Mouse (Mus musculus): ENCODE measurements at regions not wholly inside any gene's neighbourhood (a gene's known extent, or its start where the extent isn't known, plus 50 kb on each side); places are given as distances from the start of the nearest gene placed in this dataset.
A peak's percentile ranks its signal among the peaks of the same experiment; 100 is the strongest.
"Not testable (repeated sequence)": the region's sequence is repeated elsewhere in the genome, so short reads cannot be mapped to it uniquely, and the experiment has no call there.

GRCm38 (mm10) chr2:71597956-71598355, 51.4 kb upstream of the Dlx2 start:
- no peak for DNase-seq

- no peak for DNase-seq
Observed at GRCm38 (mm10) chr2:71598368-71598767, 51.8 kb upstream of the Dlx2 start.

GRCm38 (mm10) chr2:71598778-71599177, 52.2 kb upstream of the Dlx2 start:
- peak; percentile 81 for DNase-seq

- DNase-seq, result no peak
Observed at GRCm38 (mm10) chr2:71600213-71600612, 53.7 kb upstream of the Dlx2 start.

DNA sequence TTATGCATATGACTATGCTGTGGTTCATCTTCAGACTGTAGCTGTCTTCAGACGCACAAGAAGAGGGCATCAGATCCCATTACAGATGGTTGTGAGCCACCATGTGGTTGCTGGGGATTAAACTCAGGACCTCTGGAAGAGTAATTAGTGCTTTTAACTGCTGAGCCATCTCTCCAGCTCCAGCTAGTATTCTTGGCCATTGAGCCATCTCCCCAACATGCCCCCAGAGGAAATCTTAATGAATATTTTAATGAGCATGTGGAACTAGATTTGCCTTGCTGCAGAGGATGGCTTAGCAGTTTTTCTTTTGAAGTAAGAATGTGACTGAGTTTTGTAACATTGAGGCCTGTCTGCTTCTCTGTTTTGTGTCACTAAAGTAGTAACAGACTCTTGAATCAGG, 54.4 kb upstream of the Dlx2 start:
- no peak for DNase-seq

DNA sequence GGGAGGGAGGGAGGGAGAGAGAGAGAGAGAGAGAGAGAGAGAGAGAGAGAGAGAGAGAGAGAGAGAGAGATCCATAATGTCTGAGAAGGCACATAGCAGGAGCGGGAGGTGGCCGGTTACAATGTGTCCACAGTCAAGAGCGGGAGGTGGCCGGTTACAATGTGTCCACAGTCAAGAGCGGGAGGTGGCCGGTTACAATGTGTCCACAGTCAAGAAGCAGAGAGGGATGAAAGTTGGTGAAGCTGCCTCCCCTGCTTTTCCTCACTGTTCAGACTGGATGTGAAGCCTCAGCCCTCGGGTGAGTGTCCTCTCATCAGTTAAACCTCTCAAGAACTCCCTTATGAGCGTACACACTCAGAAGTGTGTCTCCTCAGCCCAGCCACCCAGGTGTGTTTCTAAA, 57.2 kb upstream of the Dlx2 start:
- not testable (repeated sequence) for DNase-seq

GRCm38 (mm10) chr2:71605606-71606005, 59.1 kb upstream of the Dlx2 start:
- no peak for DNase-seq

DNA sequence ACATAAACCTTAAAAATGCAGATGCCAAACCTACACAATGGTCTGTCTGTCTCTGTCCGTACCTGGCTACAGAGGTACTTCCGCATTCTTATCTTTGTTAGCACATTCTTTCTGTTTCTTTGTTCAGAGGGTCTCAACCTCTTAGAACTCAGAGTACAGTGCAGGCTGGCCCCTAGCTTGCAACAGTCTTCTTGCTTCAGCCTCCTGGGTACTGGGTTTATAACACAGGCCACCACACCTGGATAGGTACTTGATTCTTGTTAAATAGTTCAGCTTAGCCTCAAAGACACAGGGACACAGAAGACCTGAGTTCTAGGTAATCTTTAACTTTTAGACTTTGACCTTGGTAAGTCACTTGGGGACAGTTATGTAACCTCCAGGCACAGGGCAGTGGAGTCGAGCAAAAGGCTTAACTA, 60.5 kb upstream of the Dlx2 start:
- DNase-seq, result no peak

DNA sequence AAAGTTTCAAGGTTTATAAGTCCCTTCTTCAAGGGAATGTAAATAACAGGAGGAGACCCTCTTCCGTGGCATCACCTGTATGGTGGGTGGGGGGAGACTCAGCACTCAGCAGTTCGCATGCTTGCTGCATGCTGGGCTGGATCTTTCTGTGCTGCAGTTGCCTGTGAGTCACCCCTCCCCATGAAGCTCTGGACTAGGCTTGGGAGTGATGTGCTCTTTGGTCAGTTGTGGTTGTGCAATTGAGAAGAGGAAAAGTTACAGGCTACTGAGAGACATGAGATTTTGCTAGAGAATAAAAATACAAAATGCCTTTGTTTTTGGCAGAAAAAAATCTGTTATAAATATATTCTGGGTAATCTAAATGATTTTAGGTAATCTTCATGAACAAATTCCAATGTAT, 66.7 kb upstream of the Dlx2 start:
- DNase-seq, result no peak

DNA sequence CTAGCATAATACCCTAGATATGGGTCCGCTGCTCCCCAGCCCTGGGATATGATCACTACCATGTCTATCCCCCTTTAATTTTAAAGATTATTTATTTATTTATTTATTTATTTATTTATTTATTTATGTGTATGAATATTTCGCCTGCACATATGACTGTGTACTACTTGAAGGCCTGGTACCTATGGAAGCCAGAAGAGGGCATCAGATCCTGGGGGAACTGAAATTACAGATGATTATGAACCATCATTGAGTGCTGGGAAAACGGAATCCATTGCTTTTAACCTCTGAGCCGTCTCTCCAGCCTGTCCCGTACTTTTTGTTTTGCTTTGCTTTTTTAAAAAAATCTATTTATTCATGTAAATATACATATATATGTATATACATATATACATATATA, 70.0 kb upstream of the Dlx2 start:
- no peak for DNase-seq

DNA sequence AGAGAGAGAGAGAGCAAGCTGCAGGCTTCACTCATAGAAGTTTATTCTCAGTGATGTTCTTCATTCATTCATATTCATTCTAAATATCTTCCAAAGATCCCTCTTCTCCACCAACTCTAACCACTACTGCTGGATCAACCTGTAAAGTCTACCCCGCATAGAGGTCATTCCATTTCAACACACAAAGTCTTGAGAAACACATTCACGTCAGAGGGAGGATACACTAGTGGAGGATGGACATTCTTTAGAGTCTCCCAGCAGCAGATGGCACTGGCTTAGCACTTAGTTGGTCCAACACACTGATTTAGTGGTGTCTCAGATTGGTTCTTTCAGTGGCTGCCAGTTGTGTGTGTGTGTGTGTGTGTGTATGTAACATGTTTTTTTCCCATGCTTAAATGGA, 74.9 kb upstream of the Dlx2 start:
- no peak for DNase-seq

GRCm38 (mm10) chr2:71622532-71623099, 76.1 kb upstream of the Dlx2 start:
- DNase-seq, result no peak

DNA sequence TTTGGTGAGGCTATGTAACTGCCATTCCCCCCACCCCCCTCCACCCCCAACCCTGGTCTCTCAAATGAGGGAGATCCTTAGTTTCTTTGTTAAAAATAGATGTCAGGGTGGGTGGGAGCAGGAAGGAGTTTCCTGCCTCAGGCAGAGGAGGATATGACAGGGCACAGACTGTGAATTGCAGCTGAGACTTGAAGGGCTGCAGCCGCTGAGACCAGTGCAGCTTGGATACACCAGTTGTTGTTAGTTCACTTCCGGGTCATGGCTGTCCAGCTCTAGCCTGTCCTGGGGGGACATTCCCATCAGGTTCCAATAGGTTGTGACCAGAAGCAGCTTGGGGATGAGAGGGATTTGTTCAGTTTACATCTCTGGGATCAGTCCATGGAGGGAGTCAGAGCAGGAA, 76.6 kb upstream of the Dlx2 start:
- DNase-seq, result no peak

- DNase-seq, result no peak
Observed at GRCm38 (mm10) chr2:71625298-71625902, 78.8 kb upstream of the Dlx2 start.

GRCm38 (mm10) chr2:71626404-71626803, 79.8 kb upstream of the Dlx2 start:
- DNase-seq, result no peak

DNA sequence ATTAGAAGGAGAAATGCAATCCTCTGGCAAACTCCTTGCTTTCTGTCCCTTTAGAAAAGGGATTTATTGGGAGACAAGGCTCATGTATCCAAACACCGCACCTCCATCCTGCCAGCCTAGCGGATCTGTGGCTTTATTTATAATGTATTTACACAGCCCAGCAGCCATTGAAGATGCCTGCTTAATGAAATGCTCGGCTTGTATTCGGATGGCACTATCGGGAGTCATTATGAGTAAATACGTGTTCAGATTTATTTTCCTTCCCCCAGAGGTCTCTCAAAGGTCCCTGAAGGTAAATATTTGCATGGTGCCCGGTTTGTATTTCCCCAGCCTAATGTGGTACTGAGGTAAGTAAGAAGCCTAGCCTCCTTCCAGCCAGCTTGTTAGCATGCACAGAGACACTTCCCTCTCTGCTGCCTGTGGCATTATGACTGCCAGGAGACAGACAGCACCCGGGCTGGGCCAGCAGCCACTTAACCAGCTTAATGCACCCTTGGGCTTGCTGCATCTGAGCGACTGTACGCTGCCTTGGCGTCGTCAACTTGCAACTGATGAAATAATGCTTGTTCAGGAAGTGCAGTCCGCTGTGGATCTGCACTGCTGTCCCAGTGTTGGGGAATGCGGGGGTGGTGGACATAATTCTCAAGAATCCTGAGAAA, 80.7 kb upstream of the Dlx2 start:
- no peak for DNase-seq

DNA sequence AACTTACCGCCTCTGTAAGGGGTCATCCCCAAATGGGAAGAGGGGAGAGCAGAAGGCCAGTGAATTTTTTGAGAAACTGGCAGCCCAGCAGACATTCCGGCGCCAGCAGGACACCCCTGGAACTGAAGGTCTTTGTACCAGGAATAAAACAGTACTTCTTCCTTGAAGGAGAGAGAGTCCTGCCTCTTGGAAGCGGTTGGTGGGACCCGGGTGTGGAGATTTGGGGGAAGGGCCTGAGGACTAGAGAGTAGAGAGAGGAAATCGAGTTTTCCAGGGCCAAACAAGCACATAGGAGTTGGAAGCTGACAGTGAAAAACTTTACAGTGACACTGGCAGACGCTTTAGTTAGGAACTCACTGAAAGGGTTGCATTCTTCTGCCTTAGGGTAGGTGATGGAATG, 82.3 kb upstream of the Dlx2 start:
- DNase-seq, result no peak

DNA sequence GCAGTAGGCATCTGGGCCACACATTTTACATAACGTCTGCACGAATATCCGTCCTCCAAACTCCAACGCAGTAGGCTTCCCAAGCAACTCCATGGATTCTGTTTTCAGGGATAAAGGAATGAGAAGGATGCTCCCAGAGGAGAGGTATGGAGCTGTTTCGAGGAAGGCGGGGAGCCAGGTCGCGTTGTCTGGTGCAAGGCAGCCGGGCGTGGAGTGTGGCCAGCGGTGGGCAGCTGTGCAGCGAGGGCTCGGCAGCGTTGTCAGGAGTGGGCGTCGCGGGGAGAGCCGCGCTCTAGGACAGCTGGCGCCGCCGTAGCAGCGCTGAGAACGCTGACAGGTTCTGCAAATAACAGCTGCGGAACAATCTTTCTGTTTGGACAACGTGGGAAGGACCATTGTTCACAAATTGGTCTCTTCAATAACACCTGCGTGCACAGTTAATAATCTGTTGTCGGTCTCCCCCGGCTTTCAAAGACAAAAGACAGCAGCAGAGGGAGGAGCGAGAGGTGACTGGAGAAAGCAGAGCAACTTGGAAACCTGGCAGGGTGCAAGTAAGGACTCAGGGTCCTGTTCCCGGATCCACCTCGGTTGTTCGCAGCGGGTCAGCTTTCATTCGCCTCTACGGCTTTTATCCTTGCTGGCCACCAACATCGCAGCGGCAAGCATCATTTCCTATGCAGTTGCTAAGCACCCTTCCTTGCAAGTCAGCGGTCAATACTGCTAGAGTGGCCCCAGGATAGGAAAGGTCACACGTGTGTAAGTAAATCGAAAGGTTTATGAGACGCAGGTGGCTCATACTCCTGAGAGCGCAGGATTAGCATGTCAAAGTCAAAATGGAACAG, 83.0 kb upstream of the Dlx2 start:
- DNase-seq, result peak; percentile 49

GRCm38 (mm10) chr2:71630143-71630463, 83.5 kb upstream of the Dlx2 start:
- no peak for DNase-seq

DNA sequence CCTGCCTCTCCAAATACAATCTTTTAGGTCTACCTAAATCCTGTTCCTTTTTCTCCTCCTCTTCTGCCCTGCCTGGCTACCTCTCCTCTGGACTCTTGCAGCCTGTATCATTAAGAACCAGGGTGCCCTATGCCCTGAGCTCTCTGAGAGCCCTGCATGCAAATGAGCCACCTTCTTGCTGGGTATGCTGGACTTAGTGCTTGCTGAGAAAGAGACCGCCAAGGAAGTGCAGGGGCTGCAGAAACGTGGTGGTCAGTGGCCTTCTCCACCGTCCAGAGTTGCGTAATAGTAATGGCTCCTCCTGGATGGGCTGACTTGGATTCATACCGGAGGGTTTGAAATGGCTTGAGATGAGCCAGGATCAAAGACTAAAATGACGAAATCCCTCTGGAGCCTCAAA, 86.9 kb upstream of the Dlx2 start:
- no peak for DNase-seq

DNA sequence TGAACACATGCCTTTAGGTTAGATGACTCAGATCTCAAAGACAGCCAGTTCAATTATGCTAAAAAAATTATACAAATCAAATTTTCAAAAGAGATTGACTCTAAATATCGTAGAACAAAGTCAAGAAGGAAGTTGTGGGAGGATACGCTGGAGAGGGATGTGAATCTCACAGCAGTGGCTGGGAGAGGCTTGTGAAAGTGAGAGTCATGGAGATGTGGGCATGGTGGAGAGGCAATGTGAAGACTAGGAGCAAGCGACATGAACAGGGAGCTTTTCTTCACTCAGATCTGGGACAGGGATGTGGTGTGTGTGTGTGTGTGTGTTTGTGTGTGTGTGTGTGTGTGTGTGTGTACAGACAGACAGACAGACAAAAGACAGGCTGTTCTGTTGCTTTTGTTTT, 87.9 kb upstream of the Dlx2 start:
- no peak for DNase-seq

DNA sequence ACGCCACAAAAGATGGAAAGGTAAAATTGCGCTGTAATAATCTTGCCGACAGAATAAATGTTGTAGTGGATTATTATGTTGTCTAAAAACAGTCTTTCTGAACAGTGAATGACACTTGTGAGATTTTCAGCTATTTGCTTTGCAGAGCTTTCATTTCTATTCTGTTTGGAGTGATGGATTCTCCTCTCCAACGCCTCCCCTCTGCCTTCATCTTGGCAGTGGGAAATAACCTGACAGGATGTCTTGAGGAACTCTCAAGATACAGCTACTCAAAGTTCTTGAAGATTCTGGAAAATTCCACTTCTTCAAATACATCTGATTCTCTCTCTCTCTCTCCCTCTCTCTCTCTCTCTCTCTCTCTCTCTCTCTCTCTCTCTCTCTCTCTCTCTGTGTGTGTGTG, 89.6 kb upstream of the Dlx2 start:
- no peak for DNase-seq

- DNase-seq, result no peak
Observed at GRCm38 (mm10) chr2:71636590-71636989, 90.0 kb upstream of the Dlx2 start.
